Mouse (Mus musculus): ENCODE results near the gene Fhod1.
A peak's percentile ranks its signal among the peaks of the same experiment; 100 is the strongest.
"Not testable (repeated sequence)": the region's sequence is repeated elsewhere in the genome, so short reads cannot be mapped to it uniquely, and the experiment has no call there.

Gene Fhod1

GRCm38 (mm10) chr8:105297511-105298192 lies 50.1 kb downstream of the Fhod1 start, which contains the start of gene E2f4:
E2f4 (plus strand) TSS chr8:105297663.
- DNase-seq (ENCODE audit: extremely low spot score, low read depth, low spot score): peak; percentile 61

DNA sequence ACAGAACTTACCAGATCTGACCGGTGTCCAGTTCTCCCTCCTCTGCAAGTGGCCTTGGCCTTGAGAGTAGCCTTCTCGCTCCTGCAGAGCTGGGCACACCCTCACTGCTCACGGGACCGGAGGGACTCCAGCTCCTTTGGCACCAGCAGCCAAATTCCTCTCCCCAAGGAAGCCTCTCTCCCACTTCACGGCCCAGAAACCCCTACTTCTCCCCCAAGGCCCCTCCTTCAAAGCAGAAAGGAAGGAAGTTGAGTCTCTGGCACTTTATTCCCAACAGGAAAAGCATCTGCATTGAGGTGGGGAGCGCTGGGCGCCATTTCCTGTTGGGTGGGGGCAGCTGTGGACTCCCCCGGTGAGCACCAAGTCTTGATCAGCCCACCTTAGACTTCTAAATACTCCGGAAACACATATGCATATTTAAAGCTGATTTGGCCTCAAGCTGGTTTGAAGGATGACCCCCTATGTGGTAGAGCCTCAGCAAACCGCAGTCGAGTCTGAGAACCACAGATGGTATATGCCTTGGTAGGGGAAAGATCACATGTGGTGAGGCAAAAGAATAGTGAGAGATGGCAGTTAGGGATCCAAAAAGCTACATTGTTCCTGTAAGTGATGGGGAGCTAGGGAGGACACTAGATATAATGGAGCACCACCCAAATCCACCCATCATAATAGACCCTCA lies 51.7 kb downstream of the Fhod1 start, which contains the start of gene Exoc3l:
TSS of gene Exoc3l (minus strand) at position 207 of the 679 bp plus-strand sequence.
- DNase-seq (ENCODE audit: extremely low spot score, low read depth, low spot score): no peak

DNA sequence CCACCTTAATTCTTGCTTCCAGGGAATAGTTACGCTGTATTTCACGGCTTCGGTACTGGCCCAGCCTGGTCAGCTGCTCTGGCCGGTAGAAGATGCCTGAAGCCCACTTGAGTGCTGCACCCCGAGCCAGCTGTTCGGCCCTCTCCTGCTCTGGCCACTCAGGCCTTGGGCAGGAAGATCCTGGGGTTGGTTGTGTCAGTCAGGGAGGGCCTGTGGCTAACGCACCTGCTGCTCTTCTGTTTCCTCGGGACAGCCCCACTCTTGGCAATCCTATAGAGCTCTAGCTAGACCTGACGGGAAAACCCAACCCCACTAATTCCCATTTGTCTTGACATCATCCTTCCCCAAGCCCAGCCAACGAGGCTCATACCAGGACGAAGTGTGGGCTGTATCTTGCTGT lies 52.5 kb downstream of the Fhod1 start:
- DNase-seq (ENCODE audit: extremely low spot score, low read depth, low spot score): no peak

DNA sequence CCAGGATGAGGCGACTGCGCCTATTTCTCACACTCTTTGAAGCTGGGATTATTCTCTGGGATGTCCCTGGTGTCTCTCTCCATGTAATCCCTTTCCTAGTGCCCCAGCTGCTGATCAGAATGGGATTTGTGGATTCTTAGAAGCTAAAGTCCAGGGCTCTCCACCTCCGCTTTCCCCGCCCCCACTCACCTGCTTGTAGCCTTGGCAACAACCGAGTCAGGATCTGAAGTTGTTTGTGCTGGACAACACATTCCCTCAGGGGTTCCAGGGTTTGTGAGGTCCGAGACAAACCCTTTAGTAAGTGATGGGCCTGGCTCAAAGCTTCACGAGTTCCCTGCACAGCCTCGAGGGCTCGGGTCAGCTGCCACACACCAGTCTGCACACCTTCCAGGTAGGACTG lies 53.0 kb downstream of the Fhod1 start:
- DNase-seq (ENCODE audit: extremely low spot score, low read depth, low spot score): no peak

- no peak for DNase-seq (ENCODE audit: extremely low spot score, low read depth, low spot score)
Measured at GRCm38 (mm10) chr8:105293405-105293804, 54.3 kb downstream of the Fhod1 start.

- DNase-seq (ENCODE audit: extremely low spot score, low read depth, low spot score): no peak
Measured at GRCm38 (mm10) chr8:105292471-105292870, 55.3 kb downstream of the Fhod1 start.

- not testable (repeated sequence) for DNase-seq (ENCODE audit: extremely low spot score, low read depth, low spot score)
Measured at GRCm38 (mm10) chr8:105291802-105292201, 56.0 kb downstream of the Fhod1 start.

DNA sequence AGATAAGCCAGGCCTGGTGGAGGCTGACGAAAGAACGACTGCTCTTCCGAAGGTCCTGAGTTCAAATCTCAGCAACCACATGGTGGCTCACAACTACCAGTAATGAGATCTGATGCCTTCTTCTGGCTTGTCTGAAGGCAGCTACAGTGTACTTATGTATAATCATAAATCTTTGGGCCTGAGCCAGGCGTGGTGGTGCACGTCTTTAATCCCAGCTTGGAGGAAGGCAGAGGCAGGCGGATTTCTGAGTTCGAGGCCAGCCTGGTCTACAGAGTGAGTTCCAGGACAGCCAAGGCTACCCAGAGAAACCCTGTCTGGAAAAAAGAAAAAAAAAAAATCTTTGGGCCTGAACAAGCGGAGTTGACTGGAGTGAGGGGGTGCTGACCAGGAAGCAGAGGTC lies 56.4 kb downstream of the Fhod1 start:
- not testable (repeated sequence) for DNase-seq (ENCODE audit: extremely low spot score, low read depth, low spot score)

DNA sequence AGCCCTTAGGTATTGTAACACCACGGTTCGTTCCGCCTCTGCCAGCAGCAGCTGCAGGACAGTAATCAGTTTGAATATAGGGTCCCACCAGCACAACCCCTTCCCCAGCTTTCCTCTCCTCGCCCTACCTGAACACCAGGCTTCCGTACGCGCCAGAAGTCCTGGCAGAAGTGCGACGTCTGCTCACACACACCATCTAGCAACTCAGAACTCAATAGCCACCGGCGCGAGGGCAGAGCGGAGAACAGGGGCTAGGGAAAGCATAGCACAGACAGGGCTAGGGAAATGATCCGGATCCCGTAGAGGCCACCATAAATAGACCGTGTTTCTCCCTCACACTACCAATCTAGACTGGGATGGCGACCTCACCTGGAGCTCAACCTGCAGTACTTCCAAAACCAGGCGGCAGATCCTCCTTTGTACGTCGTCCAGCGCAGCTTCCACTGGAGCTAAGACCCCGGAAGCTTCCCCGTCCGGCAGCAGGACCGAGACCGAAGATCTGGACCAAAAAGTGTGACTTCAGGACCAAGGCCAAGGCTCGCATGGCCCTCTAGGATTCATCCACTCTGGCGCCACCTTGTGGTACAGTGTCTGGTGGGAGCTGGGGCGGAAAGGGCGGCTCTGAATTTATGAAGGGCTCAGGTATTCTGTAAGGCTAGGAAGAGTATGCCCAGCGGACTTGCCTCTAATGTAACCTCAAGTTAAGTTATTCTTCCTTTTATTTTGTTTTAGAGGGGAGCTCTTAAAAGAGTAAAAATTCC lies 57.0 kb downstream of the Fhod1 start:
- DNase-seq (ENCODE audit: extremely low spot score, low read depth, low spot score): peak; percentile 85

DNA sequence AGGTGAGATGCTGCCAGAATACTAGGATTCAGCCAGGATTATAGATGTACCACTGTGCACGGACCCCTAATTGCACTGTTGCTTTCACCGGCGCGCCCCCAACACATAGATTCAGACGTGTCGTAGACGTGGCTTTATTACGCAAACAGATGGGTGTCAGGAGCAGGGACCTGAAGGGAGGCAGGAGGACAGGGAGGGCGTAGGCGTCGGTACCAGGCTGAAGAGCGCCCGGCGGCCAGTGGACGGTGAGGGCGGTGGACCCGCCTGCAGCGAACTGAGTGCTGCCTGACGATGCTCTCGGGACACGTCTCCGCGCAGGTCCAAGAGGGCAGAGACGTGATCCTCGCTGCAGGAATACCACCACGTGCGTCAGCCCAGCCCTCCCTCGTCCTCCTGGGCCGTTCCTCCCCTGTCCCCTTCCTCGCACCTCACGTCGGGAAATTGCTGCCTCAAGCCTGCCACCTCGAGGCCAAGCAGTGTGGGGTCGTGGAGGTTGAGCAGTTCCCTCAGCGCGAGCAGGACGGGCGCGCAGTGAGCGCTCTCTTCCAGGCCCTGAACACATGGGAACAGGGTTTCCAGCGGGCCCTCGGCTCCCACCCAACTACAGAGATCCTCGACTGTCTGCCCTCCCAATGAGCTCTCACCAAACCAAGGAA lies 57.8 kb downstream of the Fhod1 start, which contains the start of gene 4931428F04Rik:
TSS of gene 4931428F04Rik (minus strand) at position 60 of the 656 bp plus-strand sequence.
- DNase-seq (ENCODE audit: extremely low spot score, low read depth, low spot score): no peak

DNA sequence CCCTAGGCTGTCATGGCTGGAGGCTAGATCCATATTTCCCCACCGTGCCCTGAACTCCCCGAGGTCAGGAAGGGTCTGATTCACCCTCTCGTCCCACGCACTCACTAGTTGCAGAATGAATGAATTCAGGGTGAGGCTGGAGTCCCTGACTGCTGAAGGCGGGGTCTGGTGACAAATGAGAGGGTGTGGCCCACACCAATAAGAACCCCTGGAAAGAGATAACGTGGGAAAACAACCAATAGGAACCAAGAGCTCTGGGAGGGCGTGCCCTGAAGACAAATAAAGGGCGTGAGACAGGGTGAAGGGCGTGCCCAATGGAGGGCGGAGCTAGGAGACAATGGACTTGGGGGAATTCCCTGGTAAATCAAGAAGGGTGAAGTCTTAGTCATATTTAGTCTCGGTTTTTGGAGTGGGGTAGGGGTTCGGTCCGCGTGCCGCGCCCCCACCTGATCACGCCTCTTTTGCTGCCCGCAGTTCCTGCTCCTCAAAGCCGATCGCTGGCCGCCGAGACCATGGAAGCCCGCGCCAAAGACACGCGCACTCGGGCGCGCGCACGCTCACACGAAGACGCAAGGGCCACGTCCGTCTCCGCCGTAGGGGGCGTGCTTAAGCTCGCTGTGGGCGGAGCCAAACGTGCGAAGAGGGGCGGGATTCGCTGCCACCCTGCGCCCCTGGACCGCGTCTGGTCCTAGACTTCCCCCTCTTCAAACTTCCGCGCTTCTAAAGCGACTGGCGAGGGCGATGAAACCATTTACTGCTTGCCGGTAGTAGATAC lies 58.6 kb downstream of the Fhod1 start:
- DNase-seq (ENCODE audit: extremely low spot score, low read depth, low spot score): peak; percentile 92

DNA sequence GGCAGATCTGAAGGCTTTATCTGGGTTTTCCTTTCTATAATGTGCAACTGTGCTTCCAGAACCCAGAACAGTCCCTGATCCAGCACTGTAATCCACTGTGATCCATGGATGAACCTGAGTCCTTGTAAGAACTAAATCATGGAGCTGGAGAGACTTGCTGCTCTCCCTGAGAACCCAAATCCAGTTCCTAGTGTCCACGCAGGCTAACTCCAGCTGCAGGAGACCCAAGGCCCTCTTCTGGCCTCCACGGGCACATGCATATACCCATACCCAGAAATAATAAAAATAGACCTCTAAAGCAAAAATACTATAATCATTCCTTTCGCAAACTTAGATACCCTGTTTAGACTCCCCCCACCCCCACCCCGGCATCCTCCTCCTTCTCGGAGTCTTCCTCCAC lies 59.5 kb downstream of the Fhod1 start:
- DNase-seq (ENCODE audit: extremely low spot score, low read depth, low spot score): no peak

GRCm38 (mm10) chr8:105286907-105287306 lies 60.8 kb downstream of the Fhod1 start:
- DNase-seq (ENCODE audit: extremely low spot score, low read depth, low spot score): no peak

DNA sequence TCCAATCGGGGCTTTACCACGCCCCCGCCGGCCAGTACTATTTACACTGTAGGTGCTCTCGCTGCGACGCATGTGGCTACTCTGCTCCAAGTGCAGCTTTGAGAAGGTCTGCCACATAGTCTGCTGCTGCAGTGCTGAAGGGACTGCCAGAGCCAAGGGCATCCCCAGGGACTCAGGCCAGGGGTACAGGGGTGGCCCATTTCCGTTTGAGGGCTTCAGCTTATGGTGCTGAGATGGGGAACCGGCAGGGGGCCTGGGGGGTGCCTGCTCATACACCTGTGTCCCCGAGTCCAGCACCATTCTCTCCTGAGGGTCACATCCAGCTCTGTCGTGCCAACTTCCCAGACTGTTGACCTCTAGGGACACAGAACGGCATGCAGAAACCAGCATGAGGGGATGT lies 62.2 kb downstream of the Fhod1 start:
- DNase-seq (ENCODE audit: extremely low spot score, low read depth, low spot score): no peak

GRCm38 (mm10) chr8:105283074-105283473 lies 64.7 kb downstream of the Fhod1 start:
- DNase-seq (ENCODE audit: extremely low spot score, low read depth, low spot score): no peak

DNA sequence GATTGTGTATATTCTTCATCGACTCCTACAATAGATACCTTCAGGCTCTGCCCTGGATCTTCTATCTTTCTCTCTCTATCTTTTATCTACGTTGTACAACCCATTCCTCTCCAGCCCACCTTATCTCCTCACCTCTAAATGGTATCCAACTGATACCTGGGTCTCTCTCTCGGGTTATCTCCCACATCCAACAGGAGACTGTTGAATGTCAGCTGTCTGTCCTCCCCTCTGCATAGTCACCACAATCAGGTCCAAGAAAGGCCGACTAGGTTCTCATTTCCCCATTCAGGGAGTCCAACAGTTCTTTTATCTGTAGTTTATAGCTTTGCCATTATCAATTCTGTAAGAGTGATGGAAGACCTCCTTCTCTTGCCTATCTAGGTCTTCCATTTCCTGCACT lies 65.5 kb downstream of the Fhod1 start:
- no peak for DNase-seq (ENCODE audit: extremely low spot score, low read depth, low spot score)

GRCm38 (mm10) chr8:105281821-105282220 lies 65.9 kb downstream of the Fhod1 start:
- no peak for DNase-seq (ENCODE audit: extremely low spot score, low read depth, low spot score)

GRCm38 (mm10) chr8:105280567-105280966 lies 67.2 kb downstream of the Fhod1 start:
- no peak for DNase-seq (ENCODE audit: extremely low spot score, low read depth, low spot score)

All from hindlimb bud, embryonic 11.5 days (tissue).